Mouse (Mus musculus) ovary, adult 18-20 months (tissue): ENCODE data around the gene Tma7.

Experiments
- DNase-seq: peaks from one replicate; pipeline ENCODE4 v3.0.0; 2022; ENCODE audit warnings: low spot score, mixed read lengths

The Tma7 gene

DNA sequence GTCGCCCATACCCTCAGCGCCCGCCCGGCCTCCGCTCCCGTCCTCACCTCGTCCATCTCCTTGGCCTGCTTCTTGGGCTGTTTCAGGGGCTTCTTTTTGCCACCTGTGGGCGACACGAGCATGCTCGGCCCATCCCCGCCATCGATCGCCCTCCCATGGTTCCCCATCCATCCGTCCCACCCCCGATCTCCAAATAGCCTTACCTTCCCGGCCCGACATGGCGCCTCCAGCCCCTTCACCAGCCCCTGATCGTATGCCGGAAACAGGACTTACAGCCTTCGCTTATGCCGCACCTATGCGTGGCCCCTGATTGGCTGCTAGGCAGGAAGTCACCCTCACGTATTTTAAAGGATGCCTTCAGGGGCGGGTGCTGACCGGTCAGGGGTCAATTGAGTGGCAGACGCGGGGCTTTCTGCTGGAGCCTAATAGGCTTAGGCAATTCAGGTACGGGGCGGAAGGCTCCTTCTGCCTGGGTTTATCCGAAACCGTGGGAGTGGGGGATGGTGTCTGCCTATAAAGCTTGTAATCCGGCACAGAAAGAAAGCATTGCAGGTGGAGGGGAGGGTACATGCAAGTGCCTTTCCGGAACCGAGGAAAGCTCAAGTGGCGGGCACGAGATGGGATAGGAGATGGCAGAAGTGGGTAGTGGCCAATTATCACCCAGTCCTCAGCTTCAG is at the start of gene Tma7, which contains the start of gene Ccdc51:
Gene Tma7 (minus strand): TSS at position 464 of the 677 bp plus-strand sequence.
Gene Ccdc51 (plus strand): TSS at position 370 of the 677 bp plus-strand sequence.
- DNase-seq: peak; percentile 86

DNA sequence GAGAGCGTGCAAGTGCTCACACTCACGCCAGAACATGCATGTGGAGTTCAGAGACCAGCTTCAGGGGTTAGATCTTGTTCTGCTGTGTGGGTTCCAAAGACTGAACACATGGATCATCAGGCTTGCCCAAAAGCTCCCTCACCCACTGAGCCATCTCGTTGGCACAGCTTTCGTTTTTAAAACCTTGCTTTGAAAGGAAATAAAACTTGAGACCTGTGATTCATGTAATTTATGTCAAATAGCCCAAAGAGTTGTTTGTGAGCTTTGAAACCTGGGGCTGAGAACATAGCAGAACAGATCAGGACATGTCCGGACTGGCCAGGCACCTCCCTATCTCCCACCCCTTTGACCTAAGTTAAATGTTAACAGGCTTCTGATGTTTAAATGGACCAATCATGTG is 47.7 kb upstream of the Tma7 start:
- no peak for DNase-seq

DNA sequence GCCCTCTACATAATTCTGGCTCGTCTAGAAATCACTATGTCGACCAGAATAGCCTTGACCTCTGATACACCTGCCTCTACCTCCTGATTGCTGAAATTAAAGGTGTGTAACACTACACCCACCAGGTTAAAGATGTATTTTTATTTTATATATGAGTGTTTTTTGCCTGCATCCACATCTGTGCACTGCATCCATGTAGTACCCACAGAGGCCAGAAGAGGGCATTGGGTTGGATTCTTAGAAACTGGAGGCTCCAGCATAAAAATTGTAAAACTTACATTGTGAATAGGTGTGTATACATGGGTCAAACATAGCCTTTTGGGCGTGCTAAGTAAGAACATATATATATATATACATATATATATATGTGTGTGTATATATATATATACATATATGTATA is 45.8 kb upstream of the Tma7 start:
- no peak for DNase-seq

DNA sequence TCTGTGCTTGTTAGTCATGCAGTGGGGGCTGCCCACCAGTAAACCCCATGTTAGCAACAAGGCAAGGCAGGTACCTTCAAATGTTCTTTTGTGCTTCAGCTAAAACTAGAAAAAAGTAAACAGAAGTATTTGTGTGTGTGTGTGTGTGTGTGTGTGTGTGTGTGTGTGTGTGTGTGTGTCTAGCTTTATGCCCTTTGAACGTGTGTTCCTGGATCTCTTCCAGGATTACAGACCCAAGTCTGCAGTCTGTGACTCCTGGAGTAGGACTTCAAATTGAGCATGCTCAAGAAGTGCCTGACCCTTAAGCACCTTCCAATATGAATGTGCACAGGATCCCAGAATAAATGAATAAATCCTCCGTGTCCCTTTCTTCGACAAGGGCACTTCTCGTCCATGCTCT is 44.7 kb upstream of the Tma7 start:
- DNase-seq: no peak

DNA sequence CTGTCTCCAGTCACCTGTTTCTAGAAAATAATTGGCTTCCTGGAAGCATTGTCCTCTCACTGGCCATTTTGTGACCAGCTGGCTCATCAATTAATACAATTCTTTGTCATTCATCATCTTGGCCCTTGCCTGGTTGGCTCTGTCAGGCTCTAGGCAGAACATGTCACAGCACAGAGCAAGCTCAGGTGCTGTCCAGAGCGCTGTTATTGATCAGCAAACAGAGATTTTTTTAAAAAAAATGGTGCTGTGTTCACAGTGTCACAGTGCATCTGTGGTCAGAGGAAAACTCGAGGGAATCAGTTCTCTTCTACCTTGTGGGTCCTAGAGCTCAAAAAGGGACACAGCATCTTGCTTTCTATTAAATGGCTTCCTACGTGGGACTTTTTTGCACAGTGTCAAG is 43.1 kb upstream of the Tma7 start:
- DNase-seq: no peak

DNA sequence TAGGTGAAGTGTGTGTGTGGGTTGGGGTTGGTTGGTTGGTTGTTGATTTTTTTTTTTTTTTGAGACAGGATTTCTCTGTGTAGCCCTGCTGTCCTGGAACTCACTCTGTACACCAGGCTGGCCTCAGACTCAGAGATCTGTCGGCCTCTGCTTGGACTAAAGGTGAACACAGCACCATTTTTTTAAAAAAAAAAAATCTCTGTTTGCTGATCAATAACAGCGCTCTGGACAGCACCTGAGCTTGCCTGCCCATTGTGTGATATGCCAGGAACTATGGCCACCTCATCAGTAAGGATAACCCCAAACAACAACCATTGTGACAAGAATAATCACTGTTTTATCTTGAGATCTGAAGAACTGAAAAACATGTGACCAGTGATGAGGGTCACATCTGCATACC is 42.7 kb upstream of the Tma7 start:
- no peak for DNase-seq

DNA sequence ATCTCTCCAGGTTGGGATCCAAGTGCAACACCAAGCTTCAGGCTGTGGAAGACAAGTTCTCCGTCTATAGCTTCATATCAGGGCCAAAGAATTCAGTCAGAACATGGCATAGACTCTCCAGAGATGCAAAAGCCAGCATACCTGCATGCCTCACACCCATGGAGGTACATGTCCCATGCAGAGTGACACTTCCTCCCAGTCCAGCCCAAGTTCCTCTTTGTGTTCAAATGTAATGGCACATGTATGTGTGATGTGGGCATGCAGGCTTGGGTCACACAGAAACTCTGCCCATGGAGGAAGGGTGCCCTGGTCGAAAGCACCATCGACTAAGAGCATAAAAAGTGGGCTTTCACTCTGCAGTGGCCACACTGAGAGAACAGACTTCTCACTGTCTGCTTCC is 41.8 kb upstream of the Tma7 start:
- DNase-seq: no peak

DNA sequence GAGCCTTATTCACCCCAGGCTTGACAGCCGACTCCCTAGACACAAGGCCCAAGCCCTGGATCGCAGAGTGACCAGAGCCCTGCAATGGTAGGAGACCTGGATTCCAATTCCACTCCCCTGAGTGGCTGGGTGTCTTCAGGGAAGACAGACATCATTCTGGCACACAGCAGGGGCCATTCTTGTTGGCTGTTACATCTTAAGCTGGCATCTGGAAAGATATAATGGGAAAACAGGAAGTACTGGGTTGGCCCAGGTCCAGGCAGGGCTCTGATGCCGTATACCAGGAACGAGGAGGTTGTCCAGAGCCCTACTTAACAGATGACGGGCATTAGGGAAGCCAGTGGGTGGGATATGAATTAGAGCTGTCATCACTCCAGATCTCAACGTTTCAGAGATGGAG is 40.9 kb upstream of the Tma7 start:
- no peak for DNase-seq

DNA sequence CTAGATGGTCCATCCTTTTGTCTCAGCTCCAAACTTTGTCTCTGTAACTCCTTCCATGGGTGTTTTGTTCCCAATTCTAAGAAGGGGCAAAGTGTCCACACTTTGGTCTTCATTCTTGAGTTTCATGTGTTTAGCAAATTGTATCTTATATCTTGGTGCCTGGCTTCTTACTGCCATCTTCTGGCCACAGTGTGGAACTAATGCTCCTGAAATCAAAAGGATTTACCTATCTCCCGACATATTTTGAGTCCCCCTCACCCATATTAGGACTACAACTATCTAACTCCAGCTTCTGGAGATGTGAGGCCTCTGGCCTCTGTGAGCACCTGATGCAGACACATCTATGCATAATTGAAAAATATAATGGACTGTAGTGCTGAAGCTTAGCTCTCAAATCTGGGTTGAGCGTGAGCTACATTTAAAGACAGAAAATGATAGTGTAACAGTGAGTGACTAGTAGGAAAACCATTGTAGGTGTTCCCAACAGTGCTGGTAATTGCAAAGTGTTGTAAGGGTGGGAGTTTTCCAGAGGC is 40.2 kb upstream of the Tma7 start:
- no peak for DNase-seq

DNA sequence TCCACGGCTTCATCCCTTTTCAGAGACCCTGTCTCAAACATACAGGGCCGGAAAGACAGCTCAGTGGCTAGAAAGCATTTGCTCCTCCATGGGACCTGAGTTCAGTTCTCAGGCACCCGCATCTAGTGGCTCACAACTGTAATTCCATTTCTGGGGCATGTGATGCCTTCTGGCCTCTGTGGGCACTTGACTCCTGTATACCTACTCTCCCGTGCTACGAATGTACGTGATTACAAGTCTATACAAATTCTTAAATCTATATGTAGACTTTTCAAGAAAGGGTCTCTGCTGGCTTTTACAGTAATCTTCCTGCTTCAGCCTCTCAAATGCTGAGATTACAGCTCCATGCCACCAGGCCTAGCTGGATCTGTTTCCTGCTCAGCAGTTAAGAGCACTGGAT is 38.6 kb upstream of the Tma7 start:
- DNase-seq: no peak

DNA sequence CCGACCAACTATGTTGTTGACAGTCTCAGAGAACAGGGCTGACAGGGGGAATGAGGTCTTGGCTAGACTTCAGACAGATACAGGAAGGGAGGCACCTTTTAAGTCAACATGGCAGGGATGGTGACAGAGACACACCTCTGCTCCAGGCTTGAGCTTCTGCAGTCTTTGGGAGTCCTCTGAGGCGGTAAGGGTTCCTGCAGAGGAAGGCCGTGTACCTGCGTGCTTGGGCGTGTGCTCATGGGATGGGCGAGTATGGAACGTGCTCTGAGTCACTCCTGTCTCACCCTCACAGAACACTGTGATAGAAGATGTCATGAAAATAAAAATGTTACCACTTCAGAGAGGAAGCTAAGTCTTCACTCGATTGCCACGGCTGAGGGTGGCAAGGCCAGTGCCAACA is 37.2 kb upstream of the Tma7 start:
- DNase-seq: no peak

DNA sequence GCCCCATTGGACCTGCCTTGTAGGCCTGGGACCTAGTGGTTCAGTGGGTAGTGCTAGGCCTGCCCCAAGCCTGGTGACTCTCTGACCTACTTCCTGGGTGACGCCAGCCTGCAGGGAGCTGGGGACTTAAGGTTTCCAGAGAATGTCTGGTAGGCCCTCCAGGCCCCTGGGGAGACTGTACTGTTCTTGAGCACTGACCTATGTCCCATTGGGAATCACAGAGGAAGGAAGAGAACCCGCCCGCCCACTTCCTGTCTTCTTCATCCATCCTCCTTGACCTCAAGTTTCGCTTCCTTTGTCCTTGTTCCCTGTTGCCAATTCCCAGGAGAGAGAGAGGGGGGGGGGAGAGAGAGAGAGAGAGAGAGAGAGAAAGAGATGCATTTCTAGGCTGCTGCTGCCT is 35.7 kb upstream of the Tma7 start:
- no peak for DNase-seq

DNA sequence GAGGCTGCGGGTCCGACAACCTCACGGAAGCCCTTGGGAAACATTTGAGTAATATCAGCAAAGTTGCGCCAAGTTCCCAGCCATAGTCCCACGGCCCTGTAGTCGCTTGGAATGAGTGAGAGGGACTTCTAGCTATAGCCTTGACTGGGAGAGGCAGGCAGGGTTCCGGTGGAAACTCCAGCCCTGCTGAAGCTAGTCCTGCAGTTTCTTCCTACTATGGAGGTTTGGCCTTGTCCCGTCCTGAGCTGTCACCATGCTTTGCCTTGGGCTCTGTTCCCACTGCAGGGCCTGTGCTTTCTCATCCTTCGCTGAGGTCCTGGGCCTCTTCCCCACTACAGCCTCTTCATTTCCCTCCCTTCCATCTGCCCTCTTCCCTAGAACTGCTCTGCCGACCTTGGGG is 33.8 kb upstream of the Tma7 start:
- no peak for DNase-seq

DNA sequence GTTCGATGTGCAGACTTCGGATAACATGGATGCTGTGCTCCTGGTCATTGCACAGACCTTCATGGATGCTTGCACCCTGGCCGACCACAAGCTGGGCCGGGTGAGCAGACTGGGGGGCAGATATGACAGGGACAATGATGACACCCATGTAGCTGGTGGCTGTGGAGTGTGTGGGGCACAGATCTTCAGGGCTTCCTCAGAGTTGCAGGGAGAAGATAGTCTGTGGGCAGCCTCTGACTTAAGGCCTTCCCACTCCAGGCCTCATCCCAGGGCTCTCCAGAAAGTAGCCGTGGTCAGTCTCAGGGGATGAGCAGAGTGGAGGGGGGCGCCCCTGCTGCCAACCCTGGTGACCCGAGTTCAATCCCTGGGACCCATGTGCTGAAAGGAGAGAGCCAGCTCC is 32.5 kb upstream of the Tma7 start:
- no peak for DNase-seq

DNA sequence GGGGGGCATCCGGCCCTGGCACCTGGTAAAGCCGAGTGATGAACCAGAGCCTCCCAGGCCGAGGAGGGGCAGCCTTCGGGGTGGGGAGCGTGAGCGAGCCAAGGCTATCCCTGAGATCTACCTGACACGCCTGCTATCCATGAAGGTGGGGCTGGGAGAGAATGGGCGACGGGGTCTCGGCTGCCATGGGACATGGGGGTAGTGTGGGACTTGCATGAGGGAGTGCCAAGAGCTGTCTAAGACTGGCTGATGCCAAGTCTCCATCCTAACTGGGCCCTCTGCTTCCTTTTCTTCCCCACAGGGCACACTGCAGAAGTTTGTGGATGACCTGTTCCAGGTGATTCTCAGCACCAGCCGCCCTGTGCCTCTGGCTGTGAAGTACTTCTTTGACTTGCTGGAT is 31.9 kb upstream of the Tma7 start:
- no peak for DNase-seq

DNA sequence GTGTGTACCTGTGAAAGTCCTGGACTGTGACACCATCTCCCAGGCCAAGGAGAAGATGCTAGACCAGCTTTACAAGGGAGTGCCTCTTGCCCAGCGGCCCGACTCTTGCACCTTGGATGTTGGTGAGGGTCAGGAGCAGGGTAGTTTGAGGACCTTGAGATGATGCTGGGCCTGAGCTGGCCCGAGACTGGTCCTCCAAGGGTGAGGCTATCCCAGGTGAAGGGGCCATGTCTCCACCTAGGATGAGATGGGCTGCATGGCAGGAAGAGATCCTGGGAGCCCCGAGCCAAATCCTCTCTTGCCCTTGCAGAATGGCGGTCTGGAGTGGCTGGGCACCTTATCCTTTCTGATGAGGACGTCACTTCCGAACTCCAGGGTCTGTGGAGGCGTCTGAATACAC is 30.9 kb upstream of the Tma7 start:
- DNase-seq: no peak

DNA sequence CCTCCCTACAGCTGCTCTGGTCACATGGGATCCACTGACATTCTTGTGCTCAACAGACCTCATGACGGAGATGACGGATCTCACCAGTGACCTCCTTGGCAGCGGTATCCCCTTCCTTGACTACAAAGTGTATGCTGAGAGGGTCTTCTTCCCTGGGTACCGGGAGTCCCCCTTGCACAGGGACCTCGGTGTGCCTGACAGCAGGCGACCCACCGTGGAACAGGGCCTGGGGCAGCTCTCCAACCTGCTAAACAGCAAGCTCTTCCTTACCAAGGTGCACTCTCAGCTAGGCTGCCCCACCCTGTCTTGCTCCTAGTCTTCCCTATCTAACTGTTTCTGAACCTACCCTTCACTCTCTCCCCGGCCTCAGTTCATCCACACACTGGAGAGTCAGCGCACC is 29.2 kb upstream of the Tma7 start:
- no peak for DNase-seq

DNA sequence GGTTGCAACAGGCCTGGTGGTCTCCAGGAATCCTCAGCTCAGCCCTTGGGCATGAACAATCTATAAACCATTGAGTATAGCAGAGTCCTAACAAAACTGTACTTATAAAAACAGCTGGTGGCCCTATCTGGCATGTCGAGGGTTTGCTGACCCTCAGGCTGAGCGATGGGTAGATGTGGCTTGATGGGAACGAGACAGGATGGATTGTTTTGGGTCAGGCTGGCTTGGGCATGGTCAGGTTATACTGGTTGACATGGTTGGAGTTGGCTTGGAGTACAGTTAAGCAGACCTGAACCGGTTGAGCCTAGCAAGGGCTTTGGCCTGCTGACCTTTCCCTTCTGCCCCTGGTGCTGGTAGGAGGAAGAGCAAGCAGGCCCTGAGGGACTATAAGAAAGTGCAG is 28.7 kb upstream of the Tma7 start:
- no peak for DNase-seq

DNA sequence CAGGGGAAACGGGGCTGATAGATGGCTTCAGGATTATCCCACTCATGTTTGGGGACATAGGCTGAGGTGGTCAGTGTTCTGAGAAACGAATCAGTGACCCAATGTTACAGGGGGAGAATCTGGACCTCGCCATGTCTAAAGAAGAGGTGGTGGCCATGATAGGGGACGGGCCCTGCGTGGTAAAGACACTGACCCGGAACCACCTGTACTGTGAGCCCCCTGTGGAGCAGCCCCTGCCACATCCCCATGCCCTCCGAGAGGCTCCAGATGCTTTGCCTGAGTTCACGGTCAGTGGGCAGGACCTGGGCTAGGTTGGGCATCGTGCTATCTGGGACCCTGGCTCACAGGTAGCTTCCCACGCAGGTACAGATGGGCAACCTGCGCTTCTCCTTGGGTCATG is 27.9 kb upstream of the Tma7 start:
- DNase-seq: no peak

DNA sequence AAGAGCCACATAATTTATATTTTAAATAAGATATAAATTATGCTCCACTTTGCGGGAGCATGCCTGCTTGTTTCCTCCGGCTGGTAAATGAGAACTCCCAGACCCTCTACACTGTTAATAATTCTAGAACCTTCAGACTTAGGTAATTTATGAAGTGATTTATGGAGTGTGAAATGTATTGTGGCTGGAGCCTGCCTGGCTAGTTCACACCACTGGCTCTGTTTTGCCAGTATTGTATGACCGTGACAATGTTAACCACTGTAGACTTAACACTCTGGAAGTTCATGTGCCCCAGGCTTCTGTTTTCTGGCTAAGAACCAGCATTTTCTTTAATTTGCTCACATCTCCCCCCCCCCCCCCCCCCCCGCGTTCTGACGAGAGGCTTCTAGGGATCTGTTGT is 25.0 kb upstream of the Tma7 start:
- DNase-seq: no peak

DNA sequence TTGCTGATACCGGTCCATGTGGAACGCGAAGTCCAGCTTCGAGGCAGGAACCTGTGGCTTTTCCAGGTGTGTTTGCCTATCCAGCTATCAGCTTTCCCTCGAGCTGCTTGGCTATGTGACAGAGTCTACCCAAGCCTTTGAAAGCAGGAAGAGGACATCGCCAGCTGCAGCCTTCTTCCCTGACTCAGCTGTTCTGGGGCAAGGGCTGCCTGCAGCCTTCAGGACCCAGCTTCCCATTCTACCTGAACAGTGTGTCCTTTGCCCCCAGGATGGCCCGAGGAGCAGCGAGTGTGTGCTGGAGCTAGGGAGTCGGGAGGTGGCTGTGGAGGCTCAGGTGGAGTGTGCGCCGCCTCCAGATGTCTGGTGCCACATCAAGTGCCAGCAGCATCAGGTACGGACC is 23.3 kb upstream of the Tma7 start:
- no peak for DNase-seq

DNA sequence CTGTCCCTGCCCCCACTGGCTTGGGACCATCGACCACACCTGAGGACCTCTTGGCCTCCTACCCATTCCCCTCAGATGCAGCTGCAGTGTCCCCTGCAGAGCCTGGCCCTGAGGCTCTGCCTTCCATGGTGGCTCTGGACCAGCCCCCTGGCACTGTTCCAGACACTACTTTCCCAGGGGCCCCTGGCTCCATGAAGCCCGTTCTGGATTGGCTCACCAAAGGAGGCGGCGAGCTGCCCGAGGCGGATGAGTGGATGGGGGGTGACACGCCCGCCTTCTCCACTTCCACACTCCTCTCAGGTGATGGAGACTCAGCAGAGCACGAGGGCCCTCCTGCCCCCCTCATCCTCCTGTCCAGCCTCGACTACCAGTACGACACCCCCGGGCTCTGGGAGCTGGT is 22.6 kb upstream of the Tma7 start:
- peak; percentile 54 for DNase-seq

DNA sequence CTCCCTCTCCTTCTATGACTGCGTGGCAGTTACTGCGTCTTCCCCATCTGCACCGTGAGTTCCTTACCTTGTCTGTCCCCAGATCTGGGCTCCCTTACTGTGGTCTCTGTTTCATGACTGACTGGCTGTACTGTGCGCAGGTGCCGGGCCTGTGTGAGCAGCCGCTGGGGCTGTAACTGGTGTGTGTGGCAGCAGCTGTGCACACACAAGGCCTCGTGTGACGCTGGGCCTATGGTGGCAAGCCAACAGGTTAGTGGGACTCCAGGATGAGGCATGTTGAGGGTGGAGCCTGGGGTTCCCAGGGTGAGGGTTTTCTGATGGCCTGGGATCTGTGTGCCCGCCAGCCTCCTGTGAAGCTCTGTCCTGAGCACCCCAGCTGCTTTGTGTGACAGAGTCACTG is 21.7 kb upstream of the Tma7 start:
- DNase-seq: no peak

DNA sequence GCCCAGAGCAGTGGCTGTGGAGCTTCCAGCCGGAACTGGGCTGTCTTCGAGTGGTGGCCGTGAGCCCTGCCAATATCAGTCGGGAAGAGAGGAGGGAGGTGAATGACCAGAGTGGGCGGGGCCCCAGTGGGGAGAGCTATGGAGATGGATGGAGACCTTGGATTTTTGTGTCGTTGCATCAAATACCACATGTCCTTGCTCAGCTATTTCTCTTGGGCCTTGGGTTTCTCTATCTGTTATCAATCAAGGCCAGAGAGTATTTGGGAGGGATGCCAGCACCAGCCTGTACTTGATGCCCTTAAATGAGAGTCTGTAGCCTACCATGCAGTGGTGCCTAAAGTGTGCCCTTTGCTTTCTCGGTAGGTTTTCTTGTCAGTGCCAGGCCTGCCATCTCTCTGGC is 20.9 kb upstream of the Tma7 start:
- DNase-seq: peak; percentile 91

DNA sequence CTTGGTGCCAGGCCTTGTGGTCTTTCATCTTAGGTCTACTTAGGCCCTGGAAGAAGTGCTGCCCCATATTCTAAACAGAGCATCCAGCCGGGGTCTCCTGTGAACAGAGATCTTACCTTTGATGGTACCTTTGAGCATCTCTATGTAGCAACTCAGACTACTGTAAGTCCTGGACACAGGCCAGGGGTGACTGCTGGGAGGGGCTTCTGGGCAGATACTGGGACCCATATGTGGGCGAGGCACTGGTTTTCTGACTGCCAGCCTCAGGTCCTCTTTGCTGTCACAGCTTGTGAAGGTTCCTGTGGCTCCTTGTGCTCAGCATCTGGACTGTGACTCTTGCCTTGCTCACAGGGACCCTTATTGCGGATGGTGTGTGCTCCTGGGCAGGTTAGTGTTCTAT is 20.2 kb upstream of the Tma7 start:
- no peak for DNase-seq
